Mouse (Mus musculus) mesoderm, embryonic 11.5 days (tissue): ENCODE results near the gene Gm7138.
"Not testable (repeated sequence)": the region's sequence is repeated elsewhere in the genome, so short reads cannot be mapped to it uniquely, and the experiment has no call there.

ENCODE experiments used
- DNase-seq: peaks from one replicate; pipeline ENCODE4 v3.0.0-alpha.2; 2012; ENCODE audit warnings: low read depth, low spot score

The Gm7138 gene

GRCm38 (mm10) chr10:77750686-77751085, 26.1 kb downstream of the Gm7138 start:
- not testable (repeated sequence) for DNase-seq

- not testable (repeated sequence) for DNase-seq
Measured at GRCm38 (mm10) chr10:77741924-77742688, 34.6 kb downstream of the Gm7138 start, which contains the start of gene Gm18596. Gene Gm18596 (minus strand): TSS chr10:77742638.

GRCm38 (mm10) chr10:77738929-77739328, 37.8 kb downstream of the Gm7138 start:
- no peak for DNase-seq

- no peak for DNase-seq
Measured at GRCm38 (mm10) chr10:77735928-77736327, 40.8 kb downstream of the Gm7138 start.

- DNase-seq = peak; percentile 26
Measured at GRCm38 (mm10) chr10:77729241-77729640, 47.5 kb downstream of the Gm7138 start.

GRCm38 (mm10) chr10:77728280-77728679, 48.5 kb downstream of the Gm7138 start:
- DNase-seq = no peak
